Mouse (Mus musculus) gonadal fat pad, adult 2 months (tissue): ENCODE data around the gene Defb25. TPM values are rescaled to one million over a fixed set of nuclear protein-coding genes. Genes with fewer than 3 reads are reported as not detected.

ENCODE experiments used
- DNase-seq: peaks from one replicate; pipeline ENCODE4 v3.0.0-alpha.2; 2012; ENCODE audit warnings: low read depth
- polyA plus RNA-seq: library from polyadenylated mRNA; depleted of rRNA; stranded (reverse); fragments of >200 nt; gene quantifications from 2 replicates; pipeline ENCODE4 v1.2.3, GENCODE M21; 2012; rRNA removed

Defb25 gene
- polyA plus RNA-seq, 1 experiment = 6,893 TPM

- DNase-seq = no peak
These were observed 49.4 kb downstream of the Defb25 start for GRCm38 (mm10) chr2:152573484-152573883.

Other genes with a start within 250 kb of the Defb25 start
- gene Nrsn2, start 246.4 kb downstream of the Defb25 start, polyA plus RNA-seq = 0.07 and 0.08 TPM in 2 replicates
- 14.0 and 20.1 TPM in 2 replicates for gene Sox12, start 225.0 kb downstream of the Defb25 start, polyA plus RNA-seq
- gene Zcchc3, start 208.0 kb downstream of the Defb25 start, polyA plus RNA-seq = 4.0 and 5.6 TPM in 2 replicates
- gene 6820408C15Rik, start 207.5 kb downstream of the Defb25 start, polyA plus RNA-seq = 1.5 and 3.9 TPM in 2 replicates
- 374 and 466 TPM in 2 replicates for gene Defb23, start 158.4 kb downstream of the Defb25 start, polyA plus RNA-seq
- 2,505 and 2,619 TPM in 2 replicates for gene Defb20, start 146.0 kb downstream of the Defb25 start, polyA plus RNA-seq
- 427 and 445 TPM in 2 replicates for gene Defb22, start 132.9 kb downstream of the Defb25 start, polyA plus RNA-seq
- gene Defb26, start 111.4 kb downstream of the Defb25 start, polyA plus RNA-seq = 162 and 254 TPM in 2 replicates
- 568 and 1,189 TPM in 2 replicates for gene Defb28, start 104.8 kb downstream of the Defb25 start, polyA plus RNA-seq
- 275 and 317 TPM in 2 replicates for gene Defb29, start 83.0 kb downstream of the Defb25 start, polyA plus RNA-seq
- gene Gm17416, start 53.7 kb downstream of the Defb25 start, polyA plus RNA-seq = under 0.01 and 893 TPM in 2 replicates
- 358 and 473 TPM in 2 replicates for gene Defb21, start 50.3 kb downstream of the Defb25 start, polyA plus RNA-seq
- 9.6 and 11.3 TPM in 2 replicates for gene Defb19, start 42.7 kb downstream of the Defb25 start, polyA plus RNA-seq
- gene Defb45, start 23.7 kb downstream of the Defb25 start, polyA plus RNA-seq = 162 and 204 TPM in 2 replicates
- gene Defb36, start 18.7 kb downstream of the Defb25 start, polyA plus RNA-seq = 5.4 and 9.0 TPM in 2 replicates
- 41.5 and 49.3 TPM in 2 replicates for gene Rem1, start 3.9 kb upstream of the Defb25 start, polyA plus RNA-seq
- gene H13, start 46.4 kb upstream of the Defb25 start, polyA plus RNA-seq = 162 and 163 TPM in 2 replicates
- gene Mcts2, start 64.0 kb upstream of the Defb25 start, polyA plus RNA-seq = 7.6 and 9.0 TPM in 2 replicates
- 78.7 and 137 TPM in 2 replicates for gene Id1, start 113.2 kb upstream of the Defb25 start, polyA plus RNA-seq
- 3.8 and 6.0 TPM in 2 replicates for gene Cox4i2, start 131.1 kb upstream of the Defb25 start, polyA plus RNA-seq
- 42.2 and 44.0 TPM in 2 replicates for gene Bcl2l1, start 208.7 kb upstream of the Defb25 start, polyA plus RNA-seq
- gene Tpx2, start 224.9 kb upstream of the Defb25 start, polyA plus RNA-seq = 0.80 and 0.90 TPM in 2 replicates